Mouse (Mus musculus) monocyte, adult 5-6 weeks (primary cell): ENCODE measurements around the gene Olfr763. TPM values are rescaled to one million over a fixed set of nuclear protein-coding genes. Genes with fewer than 3 reads are reported as not detected.
"Not testable (repeated sequence)": the region's sequence is repeated elsewhere in the genome, so short reads cannot be mapped to it uniquely, and the experiment has no call there.

ENCODE experiments used
- ATAC-seq: fragments of 153-309, 156-312 bp; replicated peaks from 2 replicates; pipeline ENCODE4 v1.8.0; 2017; ENCODE audit warnings: mild to moderate bottlenecking; ENCODE audit not compliant: low TSS enrichment, insufficient number of reproducible peaks, severe bottlenecking, poor library complexity, low FRiP score
- total RNA-seq: library from RNA; stranded (forward); fragments of 200-1000, 200-491, 200-594 nt; gene quantifications from 3 replicates; pipeline ENCODE4 v1.2.3, GENCODE M21; 2017

Olfr763 gene
- not detected in 3 replicates for total RNA-seq

- ATAC-seq, result no peak
Measured at GRCm38 (mm10) chr10:129010288-129010841, at the start of gene Olfr763. TSS of gene Olfr763 (plus strand) at chr10:129010791.

GRCm38 (mm10) chr10:128964961-128965360, 45.6 kb upstream of the Olfr763 start:
- no peak for ATAC-seq

GRCm38 (mm10) chr10:128965871-128966270, 44.7 kb upstream of the Olfr763 start:
- no peak for ATAC-seq

GRCm38 (mm10) chr10:128968341-128968749, 42.2 kb upstream of the Olfr763 start:
- ATAC-seq, result no peak

GRCm38 (mm10) chr10:128970740-128971250, 39.8 kb upstream of the Olfr763 start:
- ATAC-seq, result no peak

GRCm38 (mm10) chr10:128972841-128973240, 37.8 kb upstream of the Olfr763 start:
- no peak for ATAC-seq

GRCm38 (mm10) chr10:128976395-128976794, 34.2 kb upstream of the Olfr763 start:
- ATAC-seq, result no peak

GRCm38 (mm10) chr10:128977522-128978114, 33.0 kb upstream of the Olfr763 start:
- ATAC-seq, result no peak

GRCm38 (mm10) chr10:128980644-128981365, 29.8 kb upstream of the Olfr763 start:
- no peak for ATAC-seq

- ATAC-seq, result not testable (repeated sequence)
Measured at GRCm38 (mm10) chr10:128989131-128989530, 21.5 kb upstream of the Olfr763 start, which contains the start of gene Olfr9. TSS of gene Olfr9 (plus strand) at chr10:128989431.

- not testable (repeated sequence) for ATAC-seq
Measured at GRCm38 (mm10) chr10:128990129-128990850, 20.3 kb upstream of the Olfr763 start.

- no peak for ATAC-seq
Measured at GRCm38 (mm10) chr10:128990994-128991393, 19.6 kb upstream of the Olfr763 start.

GRCm38 (mm10) chr10:128995796-128996195, 14.8 kb upstream of the Olfr763 start:
- no peak for ATAC-seq

GRCm38 (mm10) chr10:128996523-128997040, 14.0 kb upstream of the Olfr763 start:
- ATAC-seq, result no peak

GRCm38 (mm10) chr10:129004032-129004920, 6.3 kb upstream of the Olfr763 start:
- no peak for ATAC-seq

- ATAC-seq, result not testable (repeated sequence)
Measured at GRCm38 (mm10) chr10:129011511-129011910, 920 bp downstream of the Olfr763 start.

GRCm38 (mm10) chr10:129014477-129014876, 3.9 kb downstream of the Olfr763 start:
- no peak for ATAC-seq

- no peak for ATAC-seq
Measured at GRCm38 (mm10) chr10:129023319-129023718, 12.7 kb downstream of the Olfr763 start.
